Mouse (Mus musculus): ENCODE measurements around the gene Fgd5. TPM values are rescaled to one million over a fixed set of nuclear protein-coding genes. Genes with fewer than 3 reads are reported as not detected.

Fgd5 gene
- polyA plus RNA-seq, 1 experiment: not detected

GRCm38 (mm10) chr6:92030646-92031045 is 52.0 kb downstream of the Fgd5 start:
- no peaks in the 10 kb centered on the region for H3K27me3 ChIP-seq (ENCODE audit: control insufficient read depth, insufficient read depth, insufficient read length)
- no peak overlapping the region for H3K4me2 ChIP-seq (ENCODE audit: low read depth)
- H3ac ChIP-seq (ENCODE audit: control insufficient read depth, insufficient read length): no peak overlapping the region
- H3K79me2 ChIP-seq (ENCODE audit: control insufficient read depth, insufficient read depth): no peaks in the 10 kb centered on the region
- no peak overlapping the region for H3K4me3 ChIP-seq
- TF ChIP-seq USF1 (IDR thresholded peaks at IDR 0.05; ENCODE audit: low read depth): no peak
- TF ChIP-seq REST (IDR thresholded peaks at IDR 0.05; ENCODE audit: insufficient read depth, insufficient read length): no peak
- no peak for TF ChIP-seq POLR2AphosphoS2 (IDR thresholded peaks at IDR 0.05; ENCODE audit: insufficient read length, low read depth)
- no peak for TF ChIP-seq TCF3 (IDR thresholded peaks at IDR 0.05; ENCODE audit: insufficient read length, low read depth)
- no peak for TF ChIP-seq POLR2A (IDR thresholded peaks at IDR 0.05; ENCODE audit: insufficient read length, low read depth)
- TF ChIP-seq MYOG (IDR thresholded peaks at IDR 0.05; ENCODE audit: control insufficient read depth in 1 of 3, insufficient read depth in 1 of 3, insufficient read length in 2 of 3, low read depth in 2 of 3): no peak
- TF ChIP-seq MYOD1 (IDR thresholded peaks at IDR 0.05; ENCODE audit: control insufficient read depth in 1 of 3, insufficient read length in 2 of 3, low read depth in 2 of 3): no peak
- TF ChIP-seq SRF (IDR thresholded peaks at IDR 0.05; ENCODE audit: control insufficient read depth, insufficient read length, low read depth): no peak
- TF ChIP-seq E2F4 (IDR thresholded peaks at IDR 0.05; ENCODE audit: insufficient read depth): no peak
- TF ChIP-seq TCF12 (IDR thresholded peaks at IDR 0.05; ENCODE audit: insufficient read depth, poor library complexity, severe bottlenecking): no peak
- no peak for TF ChIP-seq MAX (IDR thresholded peaks at IDR 0.05; ENCODE audit: low read depth)
- TF ChIP-seq CEBPB (IDR thresholded peaks at IDR 0.05; ENCODE audit: insufficient read depth, poor library complexity, severe bottlenecking): no peak
- H3K36me3 ChIP-seq (ENCODE audit: control insufficient read depth, insufficient read depth): no peaks in the 10 kb centered on the region

- TF ChIP-seq SRF (IDR thresholded peaks at IDR 0.05; ENCODE audit: control insufficient read depth, insufficient read length, low read depth) (no peak), TCF12 (IDR thresholded peaks at IDR 0.05; ENCODE audit: insufficient read depth, poor library complexity, severe bottlenecking) (no peak), MYOD1 (IDR thresholded peaks at IDR 0.05; ENCODE audit: control insufficient read depth in 1 of 3, insufficient read length in 2 of 3, low read depth in 2 of 3) (no peak), CEBPB (IDR thresholded peaks at IDR 0.05; ENCODE audit: insufficient read depth, poor library complexity, severe bottlenecking) (no peak)
- Histone ChIP-seq H3ac (ENCODE audit: control insufficient read depth, insufficient read length) (no peak overlapping the region), H3K36me3 (ENCODE audit: control insufficient read depth, insufficient read depth) (no peaks in the 10 kb centered on the region), H3K27me3 (ENCODE audit: control insufficient read depth, insufficient read depth, insufficient read length) (peaks cover 8% of the 10 kb centered on the region), H3K4me2 (ENCODE audit: low read depth) (no peak overlapping the region), H3K4me3 (no peak overlapping the region), H3K79me2 (ENCODE audit: control insufficient read depth, insufficient read depth) (no peaks in the 10 kb centered on the region)
These were observed 56.0 kb downstream of the Fgd5 start for GRCm38 (mm10) chr6:92034713-92035112.

GRCm38 (mm10) chr6:92036372-92036771 is 57.7 kb downstream of the Fgd5 start:
- H3ac ChIP-seq (ENCODE audit: control insufficient read depth, insufficient read length): no peak overlapping the region
- H3K4me2 ChIP-seq (ENCODE audit: low read depth): no peak overlapping the region
- no peaks in the 10 kb centered on the region for H3K36me3 ChIP-seq (ENCODE audit: control insufficient read depth, insufficient read depth)
- TF ChIP-seq USF1 (IDR thresholded peaks at IDR 0.05; ENCODE audit: low read depth) (no peak), E2F4 (IDR thresholded peaks at IDR 0.05; ENCODE audit: insufficient read depth) (no peak)
- peaks cover 8% of the 10 kb centered on the region for H3K27me3 ChIP-seq (ENCODE audit: control insufficient read depth, insufficient read depth, insufficient read length)
- H3K79me2 ChIP-seq (ENCODE audit: control insufficient read depth, insufficient read depth): no peaks in the 10 kb centered on the region
- no peak overlapping the region for H3K4me3 ChIP-seq

DNA sequence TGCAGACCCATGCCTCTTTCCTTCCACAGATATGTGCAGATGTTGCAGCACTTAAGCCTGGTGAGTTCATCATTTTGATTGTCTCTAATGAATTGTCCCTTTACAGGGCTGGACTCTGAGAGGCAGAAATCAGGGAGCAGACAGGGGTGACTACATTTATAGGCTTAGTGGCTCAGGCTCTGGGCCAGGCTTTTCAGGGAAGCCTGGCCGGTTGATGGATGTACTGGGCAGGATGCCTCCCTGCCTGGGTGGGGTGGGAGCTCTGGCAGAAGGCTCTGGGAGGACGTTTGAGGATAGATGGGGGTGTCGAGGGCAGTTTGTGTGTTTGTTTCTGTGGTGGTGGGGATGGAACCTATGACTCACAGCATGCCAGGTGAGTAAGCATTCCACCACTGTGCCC is 59.5 kb downstream of the Fgd5 start:
- peaks cover 14% of the 10 kb centered on the region for H3K27me3 ChIP-seq (ENCODE audit: control insufficient read depth, insufficient read depth, insufficient read length)
- no peaks in the 10 kb centered on the region for H3K79me2 ChIP-seq (ENCODE audit: control insufficient read depth, insufficient read depth)
- H3ac ChIP-seq (ENCODE audit: control insufficient read depth, insufficient read length): no peak overlapping the region
- no peak overlapping the region for H3K4me2 ChIP-seq (ENCODE audit: low read depth)
- TF ChIP-seq MAX (IDR thresholded peaks at IDR 0.05; ENCODE audit: low read depth) (no peak), POLR2AphosphoS2 (IDR thresholded peaks at IDR 0.05; ENCODE audit: insufficient read length, low read depth) (no peak), MYOG (IDR thresholded peaks at IDR 0.05; ENCODE audit: control insufficient read depth in 1 of 3, insufficient read depth in 1 of 3, insufficient read length in 2 of 3, low read depth in 2 of 3) (no peak), USF1 (IDR thresholded peaks at IDR 0.05; ENCODE audit: low read depth) (no peak), CEBPB (IDR thresholded peaks at IDR 0.05; ENCODE audit: insufficient read depth, poor library complexity, severe bottlenecking) (no peak), SRF (IDR thresholded peaks at IDR 0.05; ENCODE audit: control insufficient read depth, insufficient read length, low read depth) (no peak), MYOD1 (IDR thresholded peaks at IDR 0.05; ENCODE audit: control insufficient read depth in 1 of 3, insufficient read length in 2 of 3, low read depth in 2 of 3) (no peak), REST (IDR thresholded peaks at IDR 0.05; ENCODE audit: insufficient read depth, insufficient read length) (no peak), TCF12 (IDR thresholded peaks at IDR 0.05; ENCODE audit: insufficient read depth, poor library complexity, severe bottlenecking) (no peak), TCF3 (IDR thresholded peaks at IDR 0.05; ENCODE audit: insufficient read length, low read depth) (no peak), E2F4 (IDR thresholded peaks at IDR 0.05; ENCODE audit: insufficient read depth) (no peak), POLR2A (IDR thresholded peaks at IDR 0.05; ENCODE audit: insufficient read length, low read depth) (no peak)
- H3K36me3 ChIP-seq (ENCODE audit: control insufficient read depth, insufficient read depth): no peaks in the 10 kb centered on the region
- no peak overlapping the region for H3K4me3 ChIP-seq

DNA sequence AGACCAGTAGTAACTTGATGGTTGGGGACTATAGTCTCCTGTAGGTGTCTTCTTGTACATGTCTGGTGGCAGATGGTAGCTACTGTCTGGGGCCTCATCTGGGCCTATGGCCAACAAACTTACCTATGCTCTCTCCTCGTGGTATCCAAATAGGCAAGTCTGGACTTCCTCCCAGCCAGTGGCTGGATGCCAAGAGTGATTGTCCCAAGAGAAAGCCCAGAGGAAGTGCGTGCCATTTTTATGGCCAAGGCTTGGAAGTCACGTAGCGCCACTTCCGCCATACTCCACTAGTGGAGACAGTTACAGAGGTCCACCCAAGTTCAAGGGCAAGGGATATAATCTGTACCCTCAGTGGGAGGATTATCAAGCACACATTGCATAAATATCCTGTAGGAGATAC is 62.6 kb downstream of the Fgd5 start:
- no peaks in the 10 kb centered on the region for H3K36me3 ChIP-seq (ENCODE audit: control insufficient read depth, insufficient read depth)
- no peak overlapping the region for H3K4me2 ChIP-seq (ENCODE audit: low read depth)
- H3K79me2 ChIP-seq (ENCODE audit: control insufficient read depth, insufficient read depth): no peaks in the 10 kb centered on the region
- TF ChIP-seq REST (IDR thresholded peaks at IDR 0.05; ENCODE audit: insufficient read depth, insufficient read length) (no peak), POLR2A (IDR thresholded peaks at IDR 0.05; ENCODE audit: insufficient read length, low read depth) (no peak), TCF12 (IDR thresholded peaks at IDR 0.05; ENCODE audit: insufficient read depth, poor library complexity, severe bottlenecking) (no peak), CEBPB (IDR thresholded peaks at IDR 0.05; ENCODE audit: insufficient read depth, poor library complexity, severe bottlenecking) (no peak), TCF3 (IDR thresholded peaks at IDR 0.05; ENCODE audit: insufficient read length, low read depth) (no peak), SRF (IDR thresholded peaks at IDR 0.05; ENCODE audit: control insufficient read depth, insufficient read length, low read depth) (no peak), E2F4 (IDR thresholded peaks at IDR 0.05; ENCODE audit: insufficient read depth) (no peak), MYOG (IDR thresholded peaks at IDR 0.05; ENCODE audit: control insufficient read depth in 1 of 3, insufficient read depth in 1 of 3, insufficient read length in 2 of 3, low read depth in 2 of 3) (no peak), MAX (IDR thresholded peaks at IDR 0.05; ENCODE audit: low read depth) (no peak), USF1 (IDR thresholded peaks at IDR 0.05; ENCODE audit: low read depth) (no peak), MYOD1 (IDR thresholded peaks at IDR 0.05; ENCODE audit: control insufficient read depth in 1 of 3, insufficient read length in 2 of 3, low read depth in 2 of 3) (no peak), POLR2AphosphoS2 (IDR thresholded peaks at IDR 0.05; ENCODE audit: insufficient read length, low read depth) (no peak)
- no peak overlapping the region for H3K4me3 ChIP-seq
- no peak overlapping the region for H3ac ChIP-seq (ENCODE audit: control insufficient read depth, insufficient read length)
- H3K27me3 ChIP-seq (ENCODE audit: control insufficient read depth, insufficient read depth, insufficient read length): peaks cover 28% of the 10 kb centered on the region
